Mouse (Mus musculus): ENCODE measurements around the gene Axin1. TPM values are rescaled to one million over a fixed set of nuclear protein-coding genes. Genes with fewer than 3 reads are reported as not detected.
"Not testable (repeated sequence)": the region's sequence is repeated elsewhere in the genome, so short reads cannot be mapped to it uniquely, and the experiment has no call there.

Gene Axin1
- polyA plus RNA-seq, 2 experiments from 2014 or later, result 10.5 to 13.5 TPM

GRCm38 (mm10) chr17:26119766-26120710 is 18.4 kb upstream of the Axin1 start:
- ATAC-seq, result peak; percentile 59

- no peak for ATAC-seq
These were observed 15.9 kb upstream of the Axin1 start for GRCm38 (mm10) chr17:26122431-26123140.

- ATAC-seq, result peak; percentile 88
These were observed 15.2 kb upstream of the Axin1 start, which contains the start of gene Mrpl28 for GRCm38 (mm10) chr17:26123267-26123684. Gene Mrpl28 (plus strand): TSS chr17:26123500.

GRCm38 (mm10) chr17:26124560-26124959 is 13.9 kb upstream of the Axin1 start:
- ATAC-seq, result no peak

GRCm38 (mm10) chr17:26125226-26125625 is 13.3 kb upstream of the Axin1 start:
- ATAC-seq, result no peak

- ATAC-seq, result no peak
These were observed 7.3 kb upstream of the Axin1 start for GRCm38 (mm10) chr17:26131062-26131732.

- no peak for ATAC-seq
These were observed 6.3 kb upstream of the Axin1 start for GRCm38 (mm10) chr17:26131856-26132853.

GRCm38 (mm10) chr17:26137106-26137750 is 1.3 kb upstream of the Axin1 start:
- no peak for ATAC-seq

GRCm38 (mm10) chr17:26137751-26138130 is 747 bp upstream of the Axin1 start:
- no peak for ATAC-seq

GRCm38 (mm10) chr17:26138901-26139381 is 453 bp downstream of the Axin1 start:
- ATAC-seq, result peak; percentile 10

- no peak for ATAC-seq
These were observed 4.3 kb downstream of the Axin1 start for GRCm38 (mm10) chr17:26142796-26143195.

GRCm38 (mm10) chr17:26143386-26143785 is 4.9 kb downstream of the Axin1 start:
- ATAC-seq, result no peak

GRCm38 (mm10) chr17:26149056-26149455 is 10.6 kb downstream of the Axin1 start:
- no peak for ATAC-seq

- no peak for ATAC-seq
These were observed 13.6 kb downstream of the Axin1 start for GRCm38 (mm10) chr17:26151886-26152630.

- ATAC-seq, result no peak
These were observed 24.2 kb downstream of the Axin1 start for GRCm38 (mm10) chr17:26162736-26163135.

GRCm38 (mm10) chr17:26168039-26168438 is 29.6 kb downstream of the Axin1 start:
- peak; percentile 96 for ATAC-seq

GRCm38 (mm10) chr17:26175248-26175647 is 36.8 kb downstream of the Axin1 start:
- not testable (repeated sequence) for ATAC-seq

- no peak for ATAC-seq
These were observed 40.1 kb downstream of the Axin1 start for GRCm38 (mm10) chr17:26178611-26179010.

GRCm38 (mm10) chr17:26181179-26181578 is 42.7 kb downstream of the Axin1 start:
- ATAC-seq, result no peak

GRCm38 (mm10) chr17:26187592-26187991 is 49.1 kb downstream of the Axin1 start:
- ATAC-seq, result no peak
